In genomic region chr13:21427631-21428030, GRCm38 (mm10) we compare ENCODE assay signal across 22 mouse cellular contexts. TPM values are rescaled to one million over a fixed set of nuclear protein-coding genes. Genes with fewer than 3 reads are reported as not detected.
A peak's percentile ranks its signal among the peaks of the same experiment; 100 is the strongest.
DNase-seq lines count a peak whose midpoint lies in the region; TF ChIP-seq lines count a peak whose summit lies in the region.
"Had no signal": no experiment of that assay in that cellular context is flagged by ENCODE, and none has a peak within 500 bp of the region (broad histone marks: within the 10 kb centered on the region; RNA-seq: fewer than 3 reads in every experiment).

No protein-coding gene starts in this region.

- no peak for TF ChIP-seq EP300 in heart, adult 2 months (IDR thresholded peaks at IDR 0.05; ENCODE audit: insufficient read depth, low read depth, low read length)

- no peak overlapping the region for H3K9ac ChIP-seq in heart, adult 2 months (ENCODE audit: low read depth, low read length)

- TF ChIP-seq CTCF in heart, adult 2 months (IDR thresholded peaks at IDR 0.05) = no peak

- intact Hi-C loops in heart, adult 2 months (cut with DNase I) = no loop called here

- 100% methylated on average over 1 of the region's 1 CpGs for WGBS in heart, adult 2 months

- no peaks in the 10 kb centered on the region for H3K27me3 ChIP-seq in heart, adult 2 months (ENCODE audit: control insufficient read depth, insufficient read depth, low read length)
- H3K27me3 ChIP-seq: CH12.LX, Patski had no signal

- H3K79me2 ChIP-seq in heart, adult 2 months (replicated peaks; ENCODE audit: control insufficient read depth, insufficient read depth, low read length) = no peaks in the 10 kb centered on the region

- no peaks in the 10 kb centered on the region for H3K36me3 ChIP-seq in heart, adult 2 months (ENCODE audit: control insufficient read depth, insufficient read depth, low read length)
- H3K36me3 ChIP-seq: G1E had no signal

- H3K4me1 ChIP-seq in heart, adult 2 months (ENCODE audit: control insufficient read depth, insufficient read depth, low read length) = no peaks in the 10 kb centered on the region

- peak; percentile 28 for DNase-seq in adrenal gland, adult 2 months
- DNase-seq in adrenal gland, adult 18-20 months (ENCODE audit: low spot score in 2 of 2) = no peak
- peak; percentile 52 for DNase-seq in heart, adult 11 months
- DNase-seq in heart, adult 2 months = no peak
- DNase-seq: adrenal gland, adult 8-10 months; adrenal gland, postnatal 10 days; adrenal gland, postnatal 14 days; adrenal gland, postnatal 25 days; adrenal gland, postnatal 36 days; B cell, adult 2 months; cerebellum, adult 11 months; cerebellum, adult 11-12 months; cerebellum, adult 18-20 months; cerebellum, adult 2 months; cerebellum, adult 8-10 months had no signal

- TF ChIP-seq POLR2A in heart, adult 2 months (IDR thresholded peaks at IDR 0.05; ENCODE audit: insufficient read depth, low read depth, low read length) = no peak

- H3K27ac ChIP-seq in heart, adult 2 months = no peak overlapping the region

- no peak overlapping the region for H3K4me3 ChIP-seq in heart, adult 2 months

RNA-seq across cellular contexts. Expression of gene Pgbd1, which starts 13.2 kb away (rescaled TPM):
- under 1 TPM; 0.81 to 0.90 TPM for total RNA-seq in adrenal gland, adult 2 months (2021)
- 0.12 and 0.51 TPM in 2 replicates for polyA plus RNA-seq in adrenal gland, adult 2 months (2012; rRNA removed)
- under 1 TPM; 0.36 to 0.45 TPM for total RNA-seq in adrenal gland, adult 18-20 months (2021)
- under 1 TPM; 0.41 to 0.50 TPM for total RNA-seq in heart, adult 2 months (2021)
- 0.43 and 0.59 TPM in 2 replicates for polyA plus RNA-seq in heart, adult 2 months (2012; rRNA removed)

RNA-seq across cellular contexts. Expression of gene Zkscan3, which starts 25.1 kb away (rescaled TPM):
- total RNA-seq in adrenal gland, adult 2 months (2021) = 10 to 100 TPM; 44.2 to 61.4 TPM
- polyA plus RNA-seq in adrenal gland, adult 2 months (2012; rRNA removed) = 21.9 and 27.8 TPM in 2 replicates
- 10 to 100 TPM; 61.1 to 72.4 TPM for total RNA-seq in adrenal gland, adult 18-20 months (2021)
- total RNA-seq in heart, adult 2 months (2021) = 10 to 100 TPM; 23.2 to 27.7 TPM
- 18.7 and 35.6 TPM in 2 replicates for polyA plus RNA-seq in heart, adult 2 months (2012; rRNA removed)

RNA-seq across cellular contexts. Expression of gene Zscan26, which starts 25.9 kb away (rescaled TPM):
- 10 to 100 TPM; 36.8 to 37.8 TPM for total RNA-seq in adrenal gland, adult 2 months (2021)
- polyA plus RNA-seq in adrenal gland, adult 2 months (2012; rRNA removed) = 3.6 and 5.3 TPM in 2 replicates
- 10 to 100 TPM; 36.3 to 41.8 TPM for total RNA-seq in adrenal gland, adult 18-20 months (2021)
- total RNA-seq in heart, adult 2 months (2021) = 10 to 100 TPM; 21.8 TPM
- 14.8 and 25.6 TPM in 2 replicates for polyA plus RNA-seq in heart, adult 2 months (2012; rRNA removed)

RNA-seq across cellular contexts. Expression of gene Nkapl, which starts 40.7 kb away (rescaled TPM):
- total RNA-seq in adrenal gland, adult 2 months (2021) = 1 to 10 TPM in 1 of 2 experiments, under 1 TPM in 1; 0.84 to 1.5 TPM
- 0.43 and 0.70 TPM in 2 replicates for polyA plus RNA-seq in adrenal gland, adult 2 months (2012; rRNA removed)
- 1 to 10 TPM in 1 of 2 experiments, under 1 TPM in 1; 0.76 to 1.5 TPM for total RNA-seq in adrenal gland, adult 18-20 months (2021)
- under 1 TPM; 0.34 to 0.99 TPM for total RNA-seq in heart, adult 2 months (2021)
- 0.18 TPM in 1 of 2 replicates, not detected in the other for polyA plus RNA-seq in heart, adult 2 months (2012; rRNA removed)
- polyA plus RNA-seq: activated CD4-positive, CD25-positive, alpha-beta regulatory T cell, adult 4 months had no signal

RNA-seq across cellular contexts. Expression of gene Zkscan4, which starts 51.1 kb away (rescaled TPM):
- total RNA-seq in adrenal gland, adult 2 months (2021) = 1 to 10 TPM; 1.8 to 3.6 TPM
- 0.46 and 0.85 TPM in 2 replicates for polyA plus RNA-seq in adrenal gland, adult 2 months (2012; rRNA removed)
- 1 to 10 TPM; 2.2 to 2.6 TPM for total RNA-seq in adrenal gland, adult 18-20 months (2021)
- total RNA-seq in heart, adult 2 months (2021) = 1 to 10 TPM in 1 of 2 experiments, under 1 TPM in 1; 0.77 to 1.1 TPM
- 0.47 and 0.94 TPM in 2 replicates for polyA plus RNA-seq in heart, adult 2 months (2012; rRNA removed)
- total RNA-seq: CH12.LX, MEL had no signal
- polyA plus RNA-seq: activated CD4-positive, CD25-positive, alpha-beta regulatory T cell, adult 4 months; C2C12; CD4-positive, CD25-positive, alpha-beta regulatory T cell, adult 4 months; G1E had no signal

Comparison
In these comparisons a context has a peak if more than half of its experiments do, and no peak if none do; other contexts are left out.
1. DNase-seq: peak in adrenal gland, adult 2 months (single experiment) and heart, adult 11 months (single experiment); none in adrenal gland, adult 18-20 months (0 of 2) and heart, adult 2 months (0 of 2).